Mouse (Mus musculus): ENCODE data around the gene Cdc6. TPM values are rescaled to one million over a fixed set of nuclear protein-coding genes. Genes with fewer than 3 reads are reported as not detected.
A peak's percentile ranks its signal among the peaks of the same experiment; 100 is the strongest.

The Cdc6 gene
- polyA plus RNA-seq, 1 experiment: 1.6 TPM

DNA sequence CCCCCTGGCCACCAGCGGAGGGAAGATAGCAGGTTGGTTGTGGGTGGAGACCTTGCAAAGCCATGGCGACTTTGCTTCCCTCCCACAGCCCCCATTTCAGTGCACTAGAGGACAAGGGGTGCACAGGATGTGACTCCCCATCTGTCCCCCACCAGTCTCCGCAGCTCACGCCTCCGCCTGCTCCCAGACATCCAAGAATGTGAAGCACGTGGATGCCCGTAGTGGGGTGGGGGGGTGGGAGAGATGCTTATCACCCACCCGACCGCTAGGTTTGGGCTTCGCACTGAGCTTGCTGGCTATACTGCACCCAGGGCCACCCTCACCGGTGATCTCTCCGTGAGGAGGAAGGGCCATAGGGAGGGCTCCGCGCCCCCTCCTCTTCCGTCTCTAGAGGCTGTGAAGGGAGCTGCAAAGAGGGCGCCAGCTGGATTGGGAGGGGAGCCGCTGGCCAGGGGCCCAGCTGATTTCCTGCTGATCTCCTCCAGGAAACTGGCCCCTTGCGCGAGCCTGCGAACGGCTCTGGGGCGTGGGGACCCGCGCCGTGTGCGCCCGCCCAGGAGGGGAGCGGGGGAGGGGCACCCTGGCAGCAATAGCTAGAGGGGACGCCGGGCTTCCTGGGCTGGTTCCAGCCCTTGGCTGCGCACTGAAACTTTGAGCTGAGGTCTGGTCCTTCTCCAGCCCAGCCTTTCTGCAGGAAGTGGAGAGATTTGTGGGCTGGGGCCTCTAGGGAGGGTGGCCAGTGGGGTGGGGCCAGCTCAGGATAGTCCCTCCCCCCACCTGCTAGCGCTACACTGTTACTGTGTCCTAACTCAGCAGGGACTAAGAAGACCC, 55.8 kb downstream of the Cdc6 start:
- peak in 1 of 2 experiments; percentile 57 for DNase-seq (ENCODE audit: low read depth in 1 of 2, low spot score in 2 of 2)
- Histone ChIP-seq H3K27ac (ENCODE audit: insufficient read depth, low read length) (peak overlapping the region; percentile 45; the same call in 1 of the 2 replicates), H3K27me3 (ENCODE audit: control insufficient read depth, insufficient read depth, low read length) (no peaks in the 10 kb centered on the region), H3K4me3 (ENCODE audit: extremely low read depth, insufficient read depth, insufficient read length) (peak overlapping the region; percentile 33), H3K36me3 (ENCODE audit: control insufficient read depth, insufficient read depth, low read length) (peaks cover 15% of the 10 kb centered on the region), H3K4me1 (ENCODE audit: control insufficient read depth, insufficient read depth, insufficient read length) (peaks cover 44% of the 10 kb centered on the region)
- WGBS: 4% methylated on average over 32 of the region's 32 CpGs
- TF ChIP-seq POLR2A (IDR thresholded peaks at IDR 0.05; ENCODE audit: low read depth, low read length) (no peak), CTCF (IDR thresholded peaks at IDR 0.05; ENCODE audit: extremely low read depth, insufficient read depth, insufficient read length, insufficient replicate concordance) (no peak)

DNA sequence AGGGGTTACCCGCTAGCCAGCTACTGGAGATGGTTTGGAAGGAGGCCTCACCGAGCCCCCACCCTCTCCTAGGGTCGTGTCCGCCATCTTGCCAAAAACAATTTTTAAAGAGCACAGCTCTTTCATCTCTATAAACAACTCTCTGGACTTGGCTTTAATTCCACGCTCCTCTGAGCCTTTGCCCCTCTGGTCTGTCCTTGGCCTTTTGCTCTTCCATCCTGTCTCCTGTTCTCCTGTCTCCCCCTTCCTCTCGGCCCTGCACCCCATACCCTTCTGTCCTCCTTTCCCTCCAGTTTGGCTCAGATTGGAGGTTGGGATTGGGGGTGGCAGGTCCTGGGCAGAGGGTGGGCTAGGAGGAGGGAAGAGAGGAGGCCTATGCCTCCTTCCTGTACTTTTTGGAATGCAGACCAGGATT, 56.6 kb downstream of the Cdc6 start:
- Histone ChIP-seq H3K27me3 (ENCODE audit: control insufficient read depth, insufficient read depth, low read length) (no peaks in the 10 kb centered on the region), H3K4me1 (ENCODE audit: control insufficient read depth, insufficient read depth, insufficient read length) (peaks cover 44% of the 10 kb centered on the region), H3K36me3 (ENCODE audit: control insufficient read depth, insufficient read depth, low read length) (peaks cover 17% of the 10 kb centered on the region), H3K27ac (ENCODE audit: insufficient read depth, low read length) (peak overlapping the region; percentile 30; the same call in 1 of the 2 replicates), H3K4me3 (ENCODE audit: extremely low read depth, insufficient read depth, insufficient read length) (no peak overlapping the region)
- no peak for TF ChIP-seq POLR2A (IDR thresholded peaks at IDR 0.05; ENCODE audit: low read depth, low read length)
- TF ChIP-seq CTCF (IDR thresholded peaks at IDR 0.05; ENCODE audit: extremely low read depth, insufficient read depth, insufficient read length, insufficient replicate concordance): no peak
- DNase-seq (ENCODE audit: low read depth in 1 of 2, low spot score in 2 of 2): no peak
- WGBS: 37% methylated on average over 6 of the region's 6 CpGs

DNA sequence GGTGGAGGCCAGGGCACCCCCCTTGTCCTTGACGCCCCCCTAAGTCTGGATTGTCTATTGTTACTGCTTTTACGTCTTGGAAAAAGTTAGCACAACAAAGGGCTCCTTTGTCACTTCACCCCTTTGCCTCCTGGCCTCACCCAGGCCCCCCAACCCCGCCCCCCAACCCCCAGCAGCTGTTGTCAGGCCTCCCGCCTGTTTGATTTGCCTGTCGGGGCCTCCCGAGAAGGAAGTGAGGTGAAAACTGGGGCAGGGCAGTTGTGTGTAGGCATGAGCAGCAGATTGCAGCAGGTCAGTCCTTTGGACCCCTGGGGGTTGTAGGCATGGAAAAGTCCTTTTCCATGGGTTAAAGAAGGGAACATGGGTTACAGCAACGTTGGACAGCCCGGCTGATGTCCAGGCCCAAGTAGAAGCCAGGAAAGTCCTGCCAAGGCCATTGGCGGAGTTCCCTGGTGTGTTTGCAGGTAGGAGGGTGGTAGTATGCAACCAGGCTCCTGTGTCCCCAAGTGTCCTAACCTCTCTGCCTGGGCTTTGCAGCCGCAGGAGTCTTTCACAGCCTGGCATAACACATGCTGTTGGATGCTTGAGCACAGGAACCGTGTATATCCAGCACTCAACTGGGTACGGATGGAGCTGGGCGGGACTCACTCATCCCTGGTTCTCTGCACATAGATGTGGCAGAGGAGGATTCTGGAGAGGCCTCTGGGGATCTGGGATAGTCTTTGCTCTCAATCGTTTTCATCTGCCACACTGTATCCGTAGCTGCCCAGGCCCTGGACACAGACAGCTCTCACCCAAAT, 57.2 kb downstream of the Cdc6 start:
- Histone ChIP-seq H3K4me3 (ENCODE audit: extremely low read depth, insufficient read depth, insufficient read length) (no peak overlapping the region), H3K27me3 (ENCODE audit: control insufficient read depth, insufficient read depth, low read length) (no peaks in the 10 kb centered on the region), H3K4me1 (ENCODE audit: control insufficient read depth, insufficient read depth, insufficient read length) (peaks cover 41% of the 10 kb centered on the region), H3K27ac (ENCODE audit: insufficient read depth, low read length) (peak overlapping the region; percentile 30; the same call in 1 of the 2 replicates), H3K36me3 (ENCODE audit: control insufficient read depth, insufficient read depth, low read length) (peaks cover 17% of the 10 kb centered on the region)
- DNase-seq (ENCODE audit: low read depth in 1 of 2, low spot score in 2 of 2): no peak
- TF ChIP-seq CTCF (IDR thresholded peaks at IDR 0.05; ENCODE audit: extremely low read depth, insufficient read depth, insufficient read length, insufficient replicate concordance): no peak
- 59% methylated on average over 15 of the region's 15 CpGs for WGBS

DNA sequence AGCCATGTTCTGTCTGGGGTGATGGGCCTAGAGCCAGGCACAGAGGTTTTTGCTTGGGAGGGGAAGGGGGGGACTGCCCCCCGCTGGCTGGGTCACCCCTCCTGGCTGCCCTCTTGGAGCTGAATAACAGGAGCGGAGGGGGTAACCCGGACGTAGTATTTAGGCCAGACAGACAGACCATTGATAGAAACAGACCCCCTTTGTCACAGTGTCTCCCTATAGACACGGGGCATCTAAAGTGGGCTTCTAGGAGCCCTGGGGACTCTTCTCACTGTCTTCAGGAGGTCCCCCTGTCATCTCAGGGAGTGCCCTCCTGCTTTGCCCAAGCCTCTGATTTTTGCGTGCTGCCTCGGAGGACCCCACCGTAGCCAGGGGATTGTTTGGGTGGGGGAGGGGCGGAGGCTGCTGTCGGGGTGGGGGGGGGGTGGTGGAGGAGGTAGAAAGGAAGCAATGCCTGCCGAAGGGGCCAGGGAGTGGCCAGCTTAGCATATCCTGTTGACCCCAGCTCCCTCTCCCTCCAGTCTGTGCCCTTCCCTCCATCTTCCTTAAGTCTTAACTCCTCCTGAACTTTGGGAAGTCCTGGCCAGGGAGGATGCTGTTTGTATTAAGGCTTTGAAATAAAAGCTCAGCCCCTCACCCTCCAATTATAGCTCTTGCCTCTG, 57.9 kb downstream of the Cdc6 start:
- H3K27me3 ChIP-seq (ENCODE audit: control insufficient read depth, insufficient read depth, low read length): no peaks in the 10 kb centered on the region
- WGBS: 65% methylated on average over 11 of the region's 11 CpGs
- TF ChIP-seq CTCF (IDR thresholded peaks at IDR 0.05; ENCODE audit: extremely low read depth, insufficient read depth, insufficient read length, insufficient replicate concordance): no peak
- TF ChIP-seq POLR2A (IDR thresholded peaks at IDR 0.05; ENCODE audit: low read depth, low read length): no peak
- no peak overlapping the region for H3K4me3 ChIP-seq (ENCODE audit: extremely low read depth, insufficient read depth, insufficient read length)
- peaks cover 24% of the 10 kb centered on the region for H3K36me3 ChIP-seq (ENCODE audit: control insufficient read depth, insufficient read depth, low read length)
- H3K27ac ChIP-seq (ENCODE audit: insufficient read depth, low read length): no peak overlapping the region
- no peak for DNase-seq (ENCODE audit: low read depth in 1 of 2, low spot score in 2 of 2)
- peaks cover 37% of the 10 kb centered on the region for H3K4me1 ChIP-seq (ENCODE audit: control insufficient read depth, insufficient read depth, insufficient read length)

DNA sequence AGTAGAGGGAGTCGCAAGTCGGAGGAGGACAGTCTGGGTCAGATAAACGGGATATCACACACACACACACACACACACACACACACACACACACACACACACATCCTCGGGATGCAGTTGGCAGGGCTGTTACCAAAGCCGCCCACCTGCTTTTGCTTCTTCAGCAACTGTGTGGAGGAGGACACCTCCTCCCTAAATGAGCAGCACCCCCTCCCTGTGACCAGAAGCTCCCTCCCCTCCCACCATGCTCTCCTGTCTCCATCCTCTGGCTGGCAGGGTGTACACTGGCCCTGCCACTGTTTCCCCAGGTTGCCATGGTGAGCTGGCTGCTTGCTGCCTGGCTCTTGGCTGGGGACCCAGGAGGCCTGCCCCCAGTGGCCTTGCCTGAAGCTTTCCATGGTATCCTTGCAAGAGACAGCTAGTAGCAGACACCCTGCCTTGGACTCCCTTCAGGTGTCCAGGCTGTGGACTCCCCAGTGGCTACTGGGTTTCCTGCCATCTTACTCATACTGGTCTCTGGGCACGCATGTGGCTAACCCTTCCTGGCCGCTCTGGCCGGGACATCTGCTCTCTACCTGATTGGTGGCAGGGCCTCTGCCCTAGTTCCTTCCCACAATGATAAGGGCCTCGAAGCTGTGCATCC, 59.0 kb downstream of the Cdc6 start:
- Histone ChIP-seq H3K36me3 (ENCODE audit: control insufficient read depth, insufficient read depth, low read length) (peaks cover 34% of the 10 kb centered on the region), H3K4me1 (ENCODE audit: control insufficient read depth, insufficient read depth, insufficient read length) (peaks cover 30% of the 10 kb centered on the region), H3K27ac (ENCODE audit: insufficient read depth, low read length) (no peak overlapping the region), H3K4me3 (ENCODE audit: extremely low read depth, insufficient read depth, insufficient read length) (no peak overlapping the region), H3K27me3 (ENCODE audit: control insufficient read depth, insufficient read depth, low read length) (no peaks in the 10 kb centered on the region)
- no peak for DNase-seq (ENCODE audit: low read depth in 1 of 2, low spot score in 2 of 2)
- WGBS: 69% methylated on average over 9 of the region's 9 CpGs
- TF ChIP-seq CTCF (IDR thresholded peaks at IDR 0.05; ENCODE audit: extremely low read depth, insufficient read depth, insufficient read length, insufficient replicate concordance) (no peak), POLR2A (IDR thresholded peaks at IDR 0.05; ENCODE audit: low read depth, low read length) (no peak)

DNA sequence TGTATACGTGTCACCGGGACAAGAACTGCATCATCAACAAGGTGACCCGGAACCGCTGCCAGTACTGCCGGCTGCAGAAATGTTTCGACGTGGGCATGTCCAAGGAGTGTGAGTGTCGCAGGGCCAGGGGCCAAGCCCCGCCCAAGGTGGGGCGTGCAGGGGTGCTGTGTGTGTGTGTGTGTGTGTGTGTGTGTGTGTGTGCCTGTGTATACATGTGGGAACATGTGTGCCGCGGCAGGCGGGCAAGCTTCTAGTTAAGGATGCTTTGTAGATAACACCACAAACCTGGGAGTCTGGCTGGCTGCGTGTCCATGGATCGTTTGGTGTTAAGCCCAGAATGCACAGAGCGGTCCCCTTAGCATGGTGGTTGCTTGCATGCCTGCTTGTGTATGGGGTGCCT, 60.5 kb downstream of the Cdc6 start:
- H3K36me3 ChIP-seq (ENCODE audit: control insufficient read depth, insufficient read depth, low read length): peaks cover 44% of the 10 kb centered on the region
- H3K4me1 ChIP-seq (ENCODE audit: control insufficient read depth, insufficient read depth, insufficient read length): peaks cover 25% of the 10 kb centered on the region
- no peak overlapping the region for H3K4me3 ChIP-seq (ENCODE audit: extremely low read depth, insufficient read depth, insufficient read length)
- no peaks in the 10 kb centered on the region for H3K27me3 ChIP-seq (ENCODE audit: control insufficient read depth, insufficient read depth, low read length)
- TF ChIP-seq POLR2A (IDR thresholded peaks at IDR 0.05; ENCODE audit: low read depth, low read length) (no peak), CTCF (IDR thresholded peaks at IDR 0.05; ENCODE audit: extremely low read depth, insufficient read depth, insufficient read length, insufficient replicate concordance) (no peak)
- no peak for DNase-seq (ENCODE audit: low read depth in 1 of 2, low spot score in 2 of 2)
- no peak overlapping the region for H3K27ac ChIP-seq (ENCODE audit: insufficient read depth, low read length)
- WGBS: 93% methylated on average over 16 of the region's 16 CpGs
